Mouse (Mus musculus): Measurements from ENCODE around the gene Btg2.

The Btg2 gene

GRCm38 (mm10) chr1:134097956-134098725 lies 19.2 kb upstream of the Btg2 start:
- peak; percentile 73 to 87 for DNase-seq

- no peak for DNase-seq
These were observed 18.3 kb upstream of the Btg2 start for GRCm38 (mm10) chr1:134097080-134097855.

GRCm38 (mm10) chr1:134096264-134096934 lies 17.5 kb upstream of the Btg2 start:
- peak in 1 of 2 experiments; percentile 37 for DNase-seq

- DNase-seq, result no peak
These were observed 16.8 kb upstream of the Btg2 start for GRCm38 (mm10) chr1:134095721-134096120.

- no peak for DNase-seq
These were observed 16.2 kb upstream of the Btg2 start for GRCm38 (mm10) chr1:134095033-134095612.

GRCm38 (mm10) chr1:134093771-134094526 lies 15.0 kb upstream of the Btg2 start:
- DNase-seq, result no peak

GRCm38 (mm10) chr1:134092852-134093770 lies 14.2 kb upstream of the Btg2 start:
- DNase-seq, result peak; percentile 94 to 97

GRCm38 (mm10) chr1:134092368-134092767 lies 13.4 kb upstream of the Btg2 start:
- DNase-seq, result no peak

- no peak for DNase-seq
These were observed 12.9 kb upstream of the Btg2 start for GRCm38 (mm10) chr1:134091851-134092250.

- DNase-seq, result no peak
These were observed 10.2 kb upstream of the Btg2 start for GRCm38 (mm10) chr1:134089074-134089473.

- DNase-seq, result peak; percentile 53 to 72
These were observed 8.0 kb upstream of the Btg2 start for GRCm38 (mm10) chr1:134086811-134087398.

GRCm38 (mm10) chr1:134086017-134086416 lies 7.1 kb upstream of the Btg2 start:
- DNase-seq, result no peak

- DNase-seq, result no peak
These were observed 5.2 kb upstream of the Btg2 start for GRCm38 (mm10) chr1:134084128-134084527.

- no peak for DNase-seq
These were observed 4.8 kb upstream of the Btg2 start for GRCm38 (mm10) chr1:134083676-134084075.

GRCm38 (mm10) chr1:134082987-134083516 lies 4.1 kb upstream of the Btg2 start:
- DNase-seq, result peak in 1 of 2 experiments; percentile 27

GRCm38 (mm10) chr1:134080881-134081450 lies 2.0 kb upstream of the Btg2 start:
- peak; percentile 23 to 78 for DNase-seq

GRCm38 (mm10) chr1:134080406-134080805 lies 1.5 kb upstream of the Btg2 start:
- no peak for DNase-seq

- peak; percentile 82 to 89 for DNase-seq
These were observed 700 bp upstream of the Btg2 start for GRCm38 (mm10) chr1:134079477-134080163.

- DNase-seq, result peak in 1 of 2 experiments; percentile 21
These were observed 692 bp downstream of the Btg2 start for GRCm38 (mm10) chr1:134078061-134078795.

Data from kidney, postnatal 25 days (tissue).